Mouse (Mus musculus) right cerebral cortex, postnatal 10 days (tissue): ENCODE measurements at regions not wholly inside any gene's neighbourhood (a gene's known extent, or its start where the extent isn't known, plus 50 kb on each side); places are given as distances from the start of the nearest gene placed in this dataset.

Experiments
- DNase-seq, 2 experiments: peaks; one replicate each; pipeline ENCODE4 v3.0.0; 2021; ENCODE audit warnings: low spot score in 2 of 2

- peak in 1 of 2 experiments; percentile 14 for DNase-seq
Measured at GRCm38 (mm10) chrX:90615090-90615489, 276.9 kb upstream of the Gm44 start.
